Comparison of ENCODE assay signal across 9 mouse cellular contexts in the genomic region with DNA sequence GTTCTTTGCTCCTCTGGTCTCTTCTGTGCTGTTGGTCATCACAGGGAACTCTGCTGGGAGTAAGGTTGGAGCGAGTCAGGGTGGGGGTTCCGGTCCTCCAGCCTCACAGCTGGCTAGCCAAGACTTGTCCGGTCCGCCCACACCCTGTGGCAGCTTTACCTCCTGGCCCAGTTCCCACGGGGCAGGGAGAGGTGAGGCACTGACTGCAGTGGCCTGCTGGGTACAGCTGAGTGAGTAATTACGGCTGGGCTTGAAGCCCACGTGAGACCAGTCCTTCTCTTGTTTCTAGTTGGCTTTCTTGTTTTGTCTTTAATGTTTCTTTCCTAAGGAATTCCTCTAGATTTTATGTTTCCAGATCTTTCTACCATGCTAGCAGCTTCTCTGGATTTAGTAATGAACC. TPM values are rescaled to one million over a fixed set of nuclear protein-coding genes. Genes with fewer than 3 reads are reported as not detected.
DNase-seq lines count a peak whose midpoint lies in the region; ATAC-seq lines count a peak whose summit lies in the region.
"Had no signal": no experiment of that assay in that cellular context is flagged by ENCODE, and none has a peak within 500 bp of the region (broad histone marks: within the 10 kb centered on the region; RNA-seq: fewer than 3 reads in every experiment).

No protein-coding gene starts in this region.

- H3K4me2 ChIP-seq in neural tube, embryonic 11.5 days (ENCODE audit: low read depth): no peak overlapping the region
- peak overlapping the region; percentile 15; the same call in 1 of the 2 replicates for H3K4me2 ChIP-seq in embryonic facial prominence, embryonic 14.5 days (ENCODE audit: low read depth, low read length)
- H3K4me2 ChIP-seq in limb, embryonic 13.5 days (replicated peaks): peak overlapping the region; percentile 35; the same call in 1 of the 2 replicates
- H3K4me2 ChIP-seq in stomach, embryonic 15.5 days: no peak overlapping the region

- H3K4me3 ChIP-seq in neural tube, embryonic 11.5 days (ENCODE audit: low read depth, low read length): no peak overlapping the region
- H3K4me3 ChIP-seq in embryonic facial prominence, embryonic 14.5 days (ENCODE audit: low read depth, low read length): no peak overlapping the region
- H3K4me3 ChIP-seq in limb, embryonic 13.5 days: no peak overlapping the region
- H3K4me3 ChIP-seq in stomach, embryonic 15.5 days (replicated peaks): no peak overlapping the region

- no peaks in the 10 kb centered on the region for H3K36me3 ChIP-seq in neural tube, embryonic 11.5 days (ENCODE audit: control insufficient read depth, insufficient read depth, low read length)
- H3K36me3 ChIP-seq in embryonic facial prominence, embryonic 14.5 days (ENCODE audit: control insufficient read depth, insufficient read depth, low read length): no peaks in the 10 kb centered on the region
- peaks cover 5% of the 10 kb centered on the region; the same call in 1 of the 2 replicates for H3K36me3 ChIP-seq in limb, embryonic 13.5 days
- no peaks in the 10 kb centered on the region for H3K36me3 ChIP-seq in stomach, embryonic 15.5 days

- H3K9me3 ChIP-seq in neural tube, embryonic 11.5 days (ENCODE audit: control insufficient read depth, low read length): no peaks in the 10 kb centered on the region
- H3K9me3 ChIP-seq in embryonic facial prominence, embryonic 14.5 days (ENCODE audit: control insufficient read depth, low read length): no peaks in the 10 kb centered on the region
- H3K9me3 ChIP-seq in limb, embryonic 13.5 days: no peaks in the 10 kb centered on the region
- no peaks in the 10 kb centered on the region for H3K9me3 ChIP-seq in stomach, embryonic 15.5 days

- H3K9ac ChIP-seq in neural tube, embryonic 11.5 days (ENCODE audit: low read length): peak overlapping the region; percentile 14; the same call in 1 of the 2 replicates
- H3K9ac ChIP-seq in embryonic facial prominence, embryonic 14.5 days (ENCODE audit: low read depth, low read length): no peak overlapping the region
- peak overlapping the region; percentile 31; the same call in 1 of the 2 replicates for H3K9ac ChIP-seq in limb, embryonic 13.5 days
- H3K9ac ChIP-seq in stomach, embryonic 15.5 days: no peak overlapping the region

- 0 out of 2 replicates have a peak overlapping the region, but pooled peaks have one; percentile 20 for H3K27ac ChIP-seq in neural tube, embryonic 11.5 days (ENCODE audit: low read depth, low read length)
- peak overlapping the region; percentile 75 for H3K27ac ChIP-seq in embryonic facial prominence, embryonic 14.5 days (replicated peaks; ENCODE audit: low read depth, low read length)
- H3K27ac ChIP-seq in limb, embryonic 13.5 days: peak overlapping the region; percentile 67
- peak overlapping the region; percentile 52 for H3K27ac ChIP-seq in stomach, embryonic 15.5 days

- peaks cover 7% of the 10 kb centered on the region; the same call in 1 of the 2 replicates for H3K4me1 ChIP-seq in neural tube, embryonic 11.5 days (ENCODE audit: control insufficient read depth, insufficient read depth, low read length)
- H3K4me1 ChIP-seq in embryonic facial prominence, embryonic 14.5 days (ENCODE audit: control insufficient read depth, insufficient read depth, low read length): peaks cover 38% of the 10 kb centered on the region
- H3K4me1 ChIP-seq in limb, embryonic 13.5 days: peaks cover 57% of the 10 kb centered on the region
- H3K4me1 ChIP-seq in stomach, embryonic 15.5 days: peaks cover 36% of the 10 kb centered on the region

- ATAC-seq in neural tube, embryonic 11.5 days (ENCODE audit: insufficient read depth, low FRiP score, low TSS enrichment): no peak
- peak; percentile 85 for ATAC-seq in embryonic facial prominence, embryonic 14.5 days (ENCODE audit: low read depth)
- ATAC-seq in limb, embryonic 13.5 days (ENCODE audit: low FRiP score, low read depth): peak; percentile 71; the same call in 1 of the 2 replicates
- peak; percentile 79 for ATAC-seq in stomach, embryonic 15.5 days (ENCODE audit: insufficient read depth, low FRiP score, low read depth)

- H3K27me3 ChIP-seq in neural tube, embryonic 11.5 days (ENCODE audit: control insufficient read depth, insufficient read depth, low read length): no peaks in the 10 kb centered on the region
- no peaks in the 10 kb centered on the region for H3K27me3 ChIP-seq in embryonic facial prominence, embryonic 14.5 days (replicated peaks; ENCODE audit: control insufficient read depth, insufficient read depth, low read length)
- no peaks in the 10 kb centered on the region for H3K27me3 ChIP-seq in limb, embryonic 13.5 days
- H3K27me3 ChIP-seq in stomach, embryonic 15.5 days (replicated peaks): no peaks in the 10 kb centered on the region

- no peak for DNase-seq in neural tube, embryonic 11.5 days (ENCODE audit: low spot score)
- no peak for DNase-seq in neural tube, embryonic 10.5 days (ENCODE audit: extremely low spot score, low spot score)
- DNase-seq in embryonic facial prominence, embryonic 14.5 days (ENCODE audit: low spot score): peak; percentile 81
- DNase-seq in heart, postnatal 25 days (ENCODE audit: low spot score): peak; percentile 44
- no peak for DNase-seq in right cerebral cortex, postnatal 36 days (ENCODE audit: low spot score in 2 of 2)
- no peak for DNase-seq in spleen, postnatal 10 days (ENCODE audit: low spot score in 2 of 2)

- intact Hi-C loops in heart, postnatal 25 days (cut with DNase I): no loop called here

- WGBS in neural tube, embryonic 11.5 days: 46% methylated on average over 7 of the region's 7 CpGs
- WGBS in embryonic facial prominence, embryonic 14.5 days: 31% methylated on average over 7 of the region's 7 CpGs
- WGBS in limb, embryonic 13.5 days: 27% methylated on average over 7 of the region's 7 CpGs
- WGBS in stomach, embryonic 15.5 days: 35% methylated on average over 7 of the region's 7 CpGs

RNA-seq across cellular contexts. Expression of a gene that starts 22.8 kb away (rescaled TPM):
- 15.0 and 16.0 TPM in 2 replicates for polyA plus RNA-seq in neural tube, embryonic 11.5 days (2014; fragmentation: Nextera tagmentation; extraction: Ambion mirVana)
- 17.2 and 18.3 TPM in 2 replicates for polyA plus RNA-seq in embryonic facial prominence, embryonic 14.5 days (2014; fragmentation: Nextera tagmentation; extraction: Ambion mirVana)
- total RNA-seq in heart, postnatal 25 days (2021): 10 to 100 TPM; 43.6 to 46.3 TPM
- 14.1 and 15.5 TPM in 2 replicates for polyA plus RNA-seq in limb, embryonic 13.5 days (2015; fragmentation: Nextera tagmentation; extraction: Ambion mirVana)
- 14.9 and 15.9 TPM in 2 replicates for polyA plus RNA-seq in stomach, embryonic 15.5 days (2015; fragmentation: Nextera tagmentation; extraction: Ambion mirVana)

RNA-seq across cellular contexts. Expression of a gene that starts 30.2 kb away (rescaled TPM):
- not detected in 2 replicates for polyA plus RNA-seq in neural tube, embryonic 11.5 days (2014; fragmentation: Nextera tagmentation; extraction: Ambion mirVana)
- polyA plus RNA-seq in embryonic facial prominence, embryonic 14.5 days (2014; fragmentation: Nextera tagmentation; extraction: Ambion mirVana): not detected in 2 replicates
- total RNA-seq in heart, postnatal 25 days (2021): not detected
- not detected in 2 replicates for polyA plus RNA-seq in limb, embryonic 13.5 days (2015; fragmentation: Nextera tagmentation; extraction: Ambion mirVana)
- 0.23 TPM in 1 of 2 replicates, not detected in the other for polyA plus RNA-seq in stomach, embryonic 15.5 days (2015; fragmentation: Nextera tagmentation; extraction: Ambion mirVana)
- total RNA-seq: adrenal gland, adult 18-20 months had no signal

RNA-seq across cellular contexts. Expression of a gene that starts 33.6 kb away (rescaled TPM):
- polyA plus RNA-seq in neural tube, embryonic 11.5 days (2014; fragmentation: Nextera tagmentation; extraction: Ambion mirVana): 0.41 TPM in 1 of 2 replicates, not detected in the other
- polyA plus RNA-seq in embryonic facial prominence, embryonic 14.5 days (2014; fragmentation: Nextera tagmentation; extraction: Ambion mirVana): 0.51 and 0.58 TPM in 2 replicates
- not detected for total RNA-seq in heart, postnatal 25 days (2021)
- polyA plus RNA-seq in limb, embryonic 13.5 days (2015; fragmentation: Nextera tagmentation; extraction: Ambion mirVana): not detected in 2 replicates
- not detected in 2 replicates for polyA plus RNA-seq in stomach, embryonic 15.5 days (2015; fragmentation: Nextera tagmentation; extraction: Ambion mirVana)

RNA-seq across cellular contexts. Expression of a gene that starts 45.6 kb away (rescaled TPM):
- polyA plus RNA-seq in neural tube, embryonic 11.5 days (2014; fragmentation: Nextera tagmentation; extraction: Ambion mirVana): 2.9 and 4.0 TPM in 2 replicates
- polyA plus RNA-seq in embryonic facial prominence, embryonic 14.5 days (2014; fragmentation: Nextera tagmentation; extraction: Ambion mirVana): 9.2 and 9.5 TPM in 2 replicates
- total RNA-seq in heart, postnatal 25 days (2021): 1 to 10 TPM; 6.5 to 7.4 TPM
- polyA plus RNA-seq in limb, embryonic 13.5 days (2015; fragmentation: Nextera tagmentation; extraction: Ambion mirVana): 4.5 and 5.7 TPM in 2 replicates
- 12.9 and 13.7 TPM in 2 replicates for polyA plus RNA-seq in stomach, embryonic 15.5 days (2015; fragmentation: Nextera tagmentation; extraction: Ambion mirVana)

RNA-seq across cellular contexts. Expression of a gene that starts 52.7 kb away (rescaled TPM):
- polyA plus RNA-seq in neural tube, embryonic 11.5 days (2014; fragmentation: Nextera tagmentation; extraction: Ambion mirVana): not detected in 2 replicates
- 1.1 and 2.7 TPM in 2 replicates for polyA plus RNA-seq in embryonic facial prominence, embryonic 14.5 days (2014; fragmentation: Nextera tagmentation; extraction: Ambion mirVana)
- total RNA-seq in heart, postnatal 25 days (2021): not detected
- polyA plus RNA-seq in limb, embryonic 13.5 days (2015; fragmentation: Nextera tagmentation; extraction: Ambion mirVana): not detected in 2 replicates
- polyA plus RNA-seq in stomach, embryonic 15.5 days (2015; fragmentation: Nextera tagmentation; extraction: Ambion mirVana): not detected in 2 replicates
- total RNA-seq: adrenal gland, adult 18-20 months had no signal

Comparison
In these comparisons a context has a peak if more than half of its experiments do, and no peak if none do; other contexts are left out.
1. DNase-seq: peak in embryonic facial prominence, embryonic 14.5 days (single experiment) and heart, postnatal 25 days (single experiment); none in neural tube, embryonic 11.5 days (single experiment), neural tube, embryonic 10.5 days (single experiment), right cerebral cortex, postnatal 36 days (0 of 2) and spleen, postnatal 10 days (0 of 2).
2. H3K27ac ChIP-seq: peak in every context shown above with its lines; median percentile 75 in embryonic facial prominence, embryonic 14.5 days; 67 in limb, embryonic 13.5 days; 52 in stomach, embryonic 15.5 days; 20 in neural tube, embryonic 11.5 days.
3. H3K4me2 ChIP-seq: peak in embryonic facial prominence, embryonic 14.5 days (single experiment) and limb, embryonic 13.5 days (single experiment); none in neural tube, embryonic 11.5 days (single experiment) and stomach, embryonic 15.5 days (single experiment).
4. H3K9ac ChIP-seq: peak in neural tube, embryonic 11.5 days (single experiment) and limb, embryonic 13.5 days (single experiment); none in embryonic facial prominence, embryonic 14.5 days (single experiment) and stomach, embryonic 15.5 days (single experiment).